Mouse (Mus musculus) kidney, postnatal 0 days (tissue): Measurements from ENCODE around the gene Magi2. TPM values are rescaled to one million over a fixed set of nuclear protein-coding genes. Genes with fewer than 3 reads are reported as not detected.

ENCODE experiments used
- ATAC-seq: fragments of 200-750 bp; cut with Nextera tagmentation; replicated peaks from 2 replicates; pipeline ENCODE4 v1.8.0; 2017; ENCODE audit warnings: low read depth, moderate number of reproducible peaks, moderate TSS enrichment, moderate library complexity; ENCODE audit not compliant: low FRiP score
- DNase-seq: peaks from one replicate; pipeline ENCODE4 v3.0.0-alpha.2; 2016; ENCODE audit warnings: low spot score
- H3K27ac ChIP-seq: fragments of 300-500 bp; sonication (generic); 2 replicates; pipeline ENCODE4 v1.5.1; 2014; ENCODE audit warnings: mild to moderate bottlenecking
- H3K27me3 ChIP-seq: fragments of 300-500 bp; sonication (generic); 2 replicates; pipeline ENCODE4 v1.6.1; 2014; ENCODE audit warnings: low read length, mixed read lengths; ENCODE audit not compliant: insufficient read depth
- H3K36me3 ChIP-seq: fragments of 300-500 bp; sonication (generic); 2 replicates; pipeline ENCODE4 v1.6.1; 2014; ENCODE audit warnings: low read length, mixed read lengths; ENCODE audit not compliant: insufficient read depth
- H3K4me1 ChIP-seq: fragments of 300-500 bp; sonication (generic); replicated peaks from 2 replicates; pipeline ENCODE4 v1.6.1; 2014; ENCODE audit warnings: antibody characterized with exemption, low read length, mixed read lengths; ENCODE audit not compliant: insufficient read depth
- H3K4me2 ChIP-seq: fragments of 300-500 bp; sonication (generic); 2 replicates; pipeline ENCODE4 v1.6.1; 2014; ENCODE audit warnings: mild to moderate bottlenecking, low read length, moderate library complexity, mixed read lengths
- H3K4me3 ChIP-seq: fragments of 300-500 bp; sonication (generic); replicated peaks from 2 replicates; pipeline ENCODE4 v1.5.1; 2014; ENCODE audit warnings: low read depth, low read length
- H3K9ac ChIP-seq: fragments of 300-500 bp; sonication (generic); 2 replicates; pipeline ENCODE4 v1.6.1; 2014; ENCODE audit warnings: low read depth, low read length
- H3K9me3 ChIP-seq: fragments of 300-500 bp; sonication (generic); replicated peaks from 2 replicates; pipeline ENCODE4 v1.6.1; 2016; ENCODE audit warnings: low read length, inconsistent platforms, mixed read lengths
- CTCF ChIP-seq: IDR thresholded peaks from 2 replicates; pipeline ENCODE4 v1.5.1; 2016; ENCODE audit warnings: antibody characterized with exemption, low read depth, mild to moderate bottlenecking, moderate library complexity
- WGBS: fragments of 180-500 bp; shearing (Covaris S2); extraction: QIAGEN DNeasy Blood & Tissue Kit; methylation state at CpG from one replicate; pipeline ENCODE4 v1.1.7; 2014; 5-methylcytosine and 5-hydroxymethylcytosine counted together
- polyA plus RNA-seq: library from polyadenylated mRNA; unstranded; fragments of >200 nt; fragmentation: Nextera tagmentation; extraction: Ambion mirVana; gene quantifications from 2 replicates; pipeline ENCODE4 v1.2.1, GENCODE M21; 2015

Gene Magi2
- polyA plus RNA-seq, 1 experiment from 2014 or later = 14.5 TPM

DNA sequence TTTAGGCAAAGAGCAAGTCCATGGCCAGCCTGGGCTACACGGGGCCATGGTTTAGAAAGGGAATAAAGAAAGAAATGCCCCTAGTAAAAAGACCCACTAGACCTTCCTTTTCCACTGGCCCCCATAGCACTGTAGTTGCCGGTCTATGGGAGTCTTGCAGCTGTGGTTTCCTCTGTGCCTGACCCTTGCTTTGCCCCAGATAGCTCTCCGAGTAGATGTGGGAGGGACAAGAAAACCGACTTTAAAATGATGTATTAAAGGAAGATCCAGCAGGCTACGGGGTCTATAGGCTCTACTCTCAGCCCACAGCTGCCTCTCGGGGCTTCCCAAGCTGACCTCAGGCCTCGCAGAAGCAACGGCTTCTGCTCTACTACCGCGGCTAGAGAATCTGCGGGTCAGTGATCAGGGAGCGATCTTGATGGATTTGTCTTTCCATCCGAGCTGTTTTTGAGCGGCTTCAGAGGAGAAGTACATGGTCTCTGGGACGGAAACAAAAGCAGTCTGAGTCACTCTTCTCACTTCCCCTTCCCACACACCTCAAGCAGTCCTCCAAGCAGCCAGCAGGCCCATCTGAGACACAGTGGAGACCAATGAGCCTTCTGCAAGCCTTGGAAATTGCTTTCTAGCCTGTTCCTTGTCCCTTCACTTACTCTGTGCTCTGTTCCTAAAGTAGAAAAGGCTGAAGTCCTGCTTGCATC is 1454.1 kb downstream of the Magi2 start:
- no peak for TF ChIP-seq CTCF
- ATAC-seq (no peak), DNase-seq (no peak)

DNA sequence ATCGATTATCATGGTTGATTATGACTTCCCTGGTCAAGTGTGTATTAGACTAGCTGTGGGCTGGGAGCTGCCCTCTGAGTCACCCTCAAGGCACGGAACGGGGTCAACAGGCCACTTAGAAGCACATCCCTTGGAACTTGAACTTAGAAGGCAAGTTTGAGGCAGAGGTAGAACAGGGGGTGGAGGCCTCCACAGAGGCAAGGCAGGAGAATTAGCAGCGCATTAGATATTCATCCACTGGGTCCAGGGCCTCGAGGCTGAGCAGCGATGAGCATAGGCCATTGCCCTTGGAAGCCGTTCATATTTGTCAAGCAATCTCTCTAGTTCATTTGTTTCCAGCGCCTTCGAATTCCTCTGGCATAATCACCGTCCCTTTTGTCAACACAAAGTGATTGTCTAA is 1454.8 kb downstream of the Magi2 start:
- 0 out of 2 replicates have a peak, but pooled peaks have one; percentile 17 for ATAC-seq
- no peak for TF ChIP-seq CTCF
- Histone ChIP-seq H3K4me2 (no peak overlapping the region), H3K9ac (no peak overlapping the region), H3K27ac (no peak overlapping the region), H3K4me3 (no peak overlapping the region), H3K27me3 (no peaks in the 10 kb centered on the region), H3K9me3 (no peaks in the 10 kb centered on the region), H3K36me3 (no peaks in the 10 kb centered on the region), H3K4me1 (no peaks in the 10 kb centered on the region)
- WGBS = 52% methylated on average over 10 of the region's 10 CpGs
- no peak for DNase-seq

More for the DNA sequence above, 1454.1 kb downstream of the Magi2 start:
- H3K4me2 ChIP-seq = no peak overlapping the region
- H3K4me1 ChIP-seq = no peaks in the 10 kb centered on the region
- H3K9ac ChIP-seq = no peak overlapping the region
- H3K36me3 ChIP-seq = no peaks in the 10 kb centered on the region
- no peak overlapping the region for H3K4me3 ChIP-seq
- H3K27ac ChIP-seq = no peak overlapping the region
- 39% methylated on average over 15 of the region's 15 CpGs for WGBS
- H3K27me3 ChIP-seq = no peaks in the 10 kb centered on the region
- H3K9me3 ChIP-seq = no peaks in the 10 kb centered on the region

DNA sequence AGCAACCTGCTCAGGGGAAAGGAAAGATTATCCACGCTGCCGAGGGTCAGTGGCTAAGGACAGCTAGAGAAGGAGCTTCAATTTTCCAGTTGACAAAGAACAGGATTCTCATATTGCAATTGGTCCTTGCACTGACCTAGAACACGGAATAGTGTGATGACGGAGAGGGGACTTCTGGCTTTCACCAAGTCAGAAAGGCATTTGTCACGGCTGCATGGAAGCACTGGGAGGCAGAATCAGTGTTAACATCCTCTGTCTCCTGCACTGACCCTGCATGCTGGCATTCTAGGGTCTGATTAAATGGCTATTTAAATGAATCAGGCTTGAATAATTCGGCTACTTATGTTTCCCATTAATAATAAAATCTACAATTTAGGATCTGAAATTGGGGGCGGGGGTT is 1455.4 kb downstream of the Magi2 start:
- ATAC-seq = no peak
- WGBS = 45% methylated on average over 7 of the region's 7 CpGs
- no peak for TF ChIP-seq CTCF

DNA sequence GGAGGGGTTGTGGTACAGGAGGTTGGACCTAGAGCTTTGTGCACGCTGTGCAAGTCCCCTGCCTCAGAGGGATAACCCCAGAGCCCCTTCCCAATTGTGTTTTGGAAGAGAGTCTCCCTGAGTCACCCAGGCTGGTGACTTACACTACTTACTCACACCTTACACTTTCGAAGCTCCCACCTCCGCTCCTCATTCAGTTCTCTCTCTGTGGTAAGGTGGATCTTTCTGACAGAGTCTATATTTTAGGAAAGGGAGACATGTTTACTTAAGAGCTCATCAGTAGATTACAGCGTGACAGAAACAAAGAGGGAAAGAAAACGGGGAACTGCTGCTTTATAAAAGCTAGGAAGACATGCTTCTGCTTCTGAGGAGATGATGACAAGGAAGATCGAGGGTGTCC is 1457.3 kb downstream of the Magi2 start:
- Histone ChIP-seq H3K9me3 (no peaks in the 10 kb centered on the region), H3K9ac (no peak overlapping the region), H3K4me2 (no peak overlapping the region), H3K27me3 (no peaks in the 10 kb centered on the region), H3K4me3 (no peak overlapping the region), H3K36me3 (no peaks in the 10 kb centered on the region), H3K4me1 (no peaks in the 10 kb centered on the region), H3K27ac (no peak overlapping the region)
- 64% methylated on average over 6 of the region's 6 CpGs for WGBS
- ATAC-seq (no peak), DNase-seq (no peak)
- no peak for TF ChIP-seq CTCF

More for the DNA sequence above, 1455.4 kb downstream of the Magi2 start:
- no peak overlapping the region for H3K4me2 ChIP-seq
- no peaks in the 10 kb centered on the region for H3K9me3 ChIP-seq
- H3K27me3 ChIP-seq = no peaks in the 10 kb centered on the region
- no peak overlapping the region for H3K4me3 ChIP-seq
- H3K4me1 ChIP-seq = no peaks in the 10 kb centered on the region
- no peak overlapping the region for H3K27ac ChIP-seq
- no peak for DNase-seq
- no peak overlapping the region for H3K9ac ChIP-seq
- H3K36me3 ChIP-seq = no peaks in the 10 kb centered on the region

DNA sequence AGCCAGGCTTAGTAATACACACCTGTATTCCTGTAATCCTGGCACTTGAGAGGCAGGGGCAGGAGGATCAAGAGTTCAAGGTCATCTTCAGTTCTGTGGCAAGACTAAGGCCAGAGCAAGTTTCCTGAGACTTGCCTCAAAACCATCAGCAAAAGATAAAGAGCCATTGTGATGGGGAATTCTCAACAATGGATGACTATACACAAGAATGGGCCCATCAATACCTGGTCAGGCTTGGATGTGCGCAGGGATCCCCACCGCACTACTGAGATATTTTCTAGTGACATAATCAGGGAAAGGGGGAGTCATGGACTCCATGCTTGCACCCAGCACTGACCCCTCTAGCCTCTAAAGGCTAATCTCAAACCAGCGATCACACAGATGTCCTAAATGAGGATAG is 1465.4 kb downstream of the Magi2 start:
- Histone ChIP-seq H3K27me3 (no peaks in the 10 kb centered on the region), H3K9ac (no peak overlapping the region), H3K27ac (no peak overlapping the region), H3K4me1 (no peaks in the 10 kb centered on the region), H3K9me3 (no peaks in the 10 kb centered on the region), H3K4me3 (no peak overlapping the region), H3K36me3 (no peaks in the 10 kb centered on the region), H3K4me2 (no peak overlapping the region)
- no peak for TF ChIP-seq CTCF
- 89% methylated on average over 3 of the region's 3 CpGs for WGBS
- ATAC-seq (no peak), DNase-seq (no peak)

DNA sequence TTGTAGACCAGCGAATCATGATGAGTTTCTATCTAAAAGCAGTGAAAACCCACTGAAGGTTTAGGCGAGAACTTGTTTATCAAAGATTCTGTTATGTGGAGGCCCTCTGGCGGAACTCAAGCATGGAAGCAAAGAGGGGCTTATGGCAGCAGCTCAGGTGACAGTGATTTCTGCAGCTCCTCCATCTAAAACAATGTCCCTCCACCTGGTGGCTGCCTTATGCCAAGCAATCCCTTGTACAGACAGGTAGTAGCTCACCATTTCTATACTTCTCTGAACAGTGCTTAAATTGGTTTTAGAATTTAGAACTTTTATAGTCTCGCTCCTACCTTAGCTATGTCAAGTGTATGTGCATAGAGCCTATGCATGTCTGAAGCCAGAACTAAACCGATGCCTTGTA is 1472.3 kb downstream of the Magi2 start:
- DNase-seq = no peak
- no peak overlapping the region for H3K9ac ChIP-seq
- no peak overlapping the region for H3K4me2 ChIP-seq
- no peak overlapping the region for H3K4me3 ChIP-seq
- H3K4me1 ChIP-seq = no peaks in the 10 kb centered on the region
- 84% methylated on average over 5 of the region's 5 CpGs for WGBS
- no peaks in the 10 kb centered on the region for H3K36me3 ChIP-seq
- H3K27ac ChIP-seq = no peak overlapping the region
- H3K9me3 ChIP-seq = no peaks in the 10 kb centered on the region
- TF ChIP-seq CTCF = peak; percentile 36; the same call in 1 of the 2 replicates
- ATAC-seq = no peak
- H3K27me3 ChIP-seq = no peaks in the 10 kb centered on the region
